Mouse (Mus musculus) right cerebral cortex, adult 18-20 months (tissue): ENCODE data around the gene Cep128.

ENCODE experiments used
- DNase-seq: peaks from one replicate; pipeline ENCODE4 v3.0.0; 2022; ENCODE audit warnings: mixed read lengths

Cep128 gene

GRCm38 (mm10) chr12:91171613-91172012, 212.6 kb downstream of the Cep128 start:
- DNase-seq: no peak

DNA sequence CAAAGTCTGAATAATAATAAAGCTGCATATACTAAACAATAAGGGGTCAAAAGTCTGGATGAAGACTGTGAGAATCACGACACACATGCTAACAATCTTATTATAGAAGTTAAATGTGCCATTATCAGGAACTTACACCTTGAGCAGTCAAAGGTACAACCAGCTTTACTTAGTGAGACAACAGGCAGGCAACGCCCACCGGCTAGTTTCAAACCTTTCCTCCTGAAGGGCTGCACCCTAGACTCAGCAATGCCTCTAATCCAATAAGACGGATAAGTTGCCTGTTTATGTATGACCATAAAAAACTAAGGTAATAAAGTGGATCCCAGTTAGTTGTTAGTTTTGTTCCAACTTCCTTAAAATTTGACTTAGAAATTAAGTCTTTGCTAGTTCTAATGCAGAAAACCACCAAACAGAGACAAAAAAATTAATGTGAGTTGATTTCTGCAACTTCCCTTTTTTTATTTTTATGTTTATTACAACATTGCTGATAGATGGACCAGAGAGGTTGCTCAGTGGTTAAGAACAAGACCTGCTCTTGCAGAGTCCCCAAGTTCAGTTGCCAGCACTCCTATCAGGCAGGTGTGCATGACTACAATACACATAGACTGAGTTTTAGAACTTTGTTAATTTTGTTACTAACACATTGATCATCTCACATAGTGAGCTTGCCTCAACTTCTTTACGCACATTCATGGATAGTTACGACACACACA, 223.0 kb downstream of the Cep128 start:
- DNase-seq: no peak

DNA sequence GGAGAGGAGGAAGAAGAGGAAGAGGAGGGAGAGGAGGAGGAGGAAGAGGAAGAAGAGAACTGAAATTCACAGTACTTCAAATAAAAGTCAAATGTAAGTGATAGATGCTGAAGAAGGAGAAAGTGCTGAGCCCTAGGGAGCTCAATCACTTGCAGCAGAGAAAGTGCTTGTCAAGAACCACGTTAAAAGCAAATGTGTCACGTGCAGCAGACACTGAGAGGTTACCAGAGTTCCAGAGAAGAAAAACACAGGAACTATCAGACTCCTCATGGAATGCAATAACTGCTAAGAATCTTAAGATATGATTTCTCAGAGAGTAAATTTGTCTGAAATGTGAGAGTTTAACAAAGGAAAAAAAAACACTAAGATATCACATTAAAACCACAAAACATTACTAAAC, 225.7 kb downstream of the Cep128 start:
- no peak for DNase-seq

- DNase-seq: no peak
These were observed 230.2 kb downstream of the Cep128 start for GRCm38 (mm10) chr12:91154052-91154451.

DNA sequence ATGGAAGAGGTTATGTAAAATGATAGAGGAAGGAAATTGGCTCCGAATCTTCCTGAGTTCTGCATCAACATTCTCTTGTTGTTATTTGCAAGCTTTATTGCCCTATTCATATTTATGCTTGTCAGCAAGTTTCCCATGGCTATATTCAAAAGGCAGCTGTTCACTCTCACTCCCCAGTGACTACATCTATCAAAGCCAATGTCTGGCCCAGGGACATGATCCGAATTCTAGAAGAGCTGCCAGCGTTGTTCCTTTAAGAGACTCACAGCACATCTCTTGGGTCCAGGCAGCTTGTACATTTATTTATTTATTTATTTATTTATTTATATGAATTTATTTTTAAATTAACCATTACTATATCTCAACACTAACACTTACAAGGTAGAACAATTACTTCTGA, 235.1 kb downstream of the Cep128 start:
- no peak for DNase-seq

DNA sequence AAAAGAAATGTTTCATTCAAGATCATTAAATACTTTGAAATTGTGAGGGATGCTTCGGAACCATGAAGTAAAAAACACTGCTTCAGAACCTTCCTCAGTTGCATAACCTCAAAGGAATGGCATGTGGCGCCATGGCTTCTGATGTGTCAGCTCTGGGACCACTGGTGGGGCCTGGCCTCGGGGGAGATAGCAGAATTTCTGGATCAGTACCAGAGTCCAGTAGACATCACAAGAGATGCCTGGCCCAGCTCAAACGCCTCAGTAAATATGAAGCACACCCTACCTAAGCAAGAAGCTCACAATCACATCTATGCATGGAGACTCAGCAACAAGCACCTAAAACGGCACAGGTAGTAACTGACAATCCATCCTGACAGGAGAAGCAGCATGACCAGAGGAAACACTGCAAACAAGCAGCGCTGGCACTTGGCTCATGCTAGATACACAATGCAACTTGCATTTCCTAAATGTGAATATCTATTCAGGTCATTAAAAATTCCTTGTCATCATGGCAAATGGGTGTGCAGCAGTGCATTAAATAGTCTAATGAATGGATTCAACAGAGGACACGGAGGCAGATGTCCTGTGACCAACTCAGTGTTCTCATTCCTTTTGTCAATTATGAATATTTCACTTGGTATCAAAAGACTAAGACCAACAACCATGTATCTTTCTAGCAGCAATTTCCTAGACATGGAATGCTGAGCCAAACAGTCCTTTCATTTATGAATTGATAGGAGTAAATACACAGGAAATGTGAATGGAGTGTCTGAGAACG, 249.3 kb downstream of the Cep128 start:
- DNase-seq: no peak

- no peak for DNase-seq
These were observed 269.2 kb downstream of the Cep128 start for GRCm38 (mm10) chr12:91115054-91115453.

- no peak for DNase-seq
These were observed 280.9 kb downstream of the Cep128 start for GRCm38 (mm10) chr12:91103316-91103715.

DNA sequence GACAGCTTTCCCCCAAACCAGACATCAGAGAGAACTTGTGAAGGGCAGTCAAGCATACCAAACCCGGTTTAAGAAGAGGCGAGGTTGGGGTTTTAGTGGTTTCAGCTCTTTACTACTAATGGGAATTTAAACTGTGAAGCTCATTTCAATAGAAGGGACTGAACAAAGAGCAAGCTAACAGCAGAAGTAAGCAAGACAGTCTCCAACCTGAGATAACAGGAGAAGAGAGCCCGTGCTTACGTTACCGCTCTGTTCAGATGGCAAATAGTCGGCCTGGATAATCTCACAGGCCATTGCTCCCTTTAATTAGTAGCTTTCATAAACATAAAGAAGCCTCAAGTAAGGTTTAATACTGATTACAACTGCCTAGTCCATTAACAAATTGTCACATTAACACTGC, 286.3 kb downstream of the Cep128 start:
- no peak for DNase-seq

DNA sequence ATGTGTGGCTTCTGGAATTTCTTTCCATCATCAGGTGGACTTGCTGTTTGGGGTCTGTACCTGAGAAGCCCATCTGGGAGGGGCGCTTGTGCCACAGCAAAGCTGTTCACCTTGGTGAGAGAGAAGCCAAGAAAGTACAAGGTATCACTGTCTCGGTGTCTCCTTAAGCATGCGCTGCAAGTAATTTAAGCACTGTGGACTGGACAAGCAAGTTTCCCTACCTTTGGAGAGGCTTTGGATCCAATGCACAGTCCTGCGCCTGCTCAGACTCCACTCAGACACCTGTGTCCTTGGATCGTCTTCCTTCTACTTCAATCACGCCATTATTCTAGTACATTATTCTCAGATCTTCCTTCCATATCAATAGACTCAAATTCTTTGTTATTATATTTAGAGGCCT, 288.0 kb downstream of the Cep128 start:
- DNase-seq: no peak

- peak; percentile 8 for DNase-seq
These were observed 295.9 kb downstream of the Cep128 start for GRCm38 (mm10) chr12:91088271-91088670.

DNA sequence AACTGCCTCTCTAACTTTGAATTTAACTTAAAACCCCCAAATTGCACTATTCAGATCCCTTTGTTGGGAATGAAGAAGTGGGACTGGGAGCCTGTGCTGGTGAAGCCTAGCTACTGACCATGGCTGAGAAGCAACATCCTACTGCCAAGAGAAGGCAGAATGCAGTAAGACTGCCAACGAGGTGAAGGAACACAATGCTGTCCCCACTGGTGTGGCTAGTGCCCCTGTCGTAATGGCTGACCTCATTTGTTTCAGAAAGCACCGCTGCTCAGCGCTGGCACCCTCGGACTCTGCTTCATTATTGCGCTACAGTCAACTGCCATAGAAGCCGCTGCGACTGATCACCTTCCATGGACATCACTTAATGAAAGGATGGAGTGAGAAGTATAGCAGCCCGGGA, 298.2 kb downstream of the Cep128 start:
- DNase-seq: peak; percentile 12

GRCm38 (mm10) chr12:91075600-91075999, 308.6 kb downstream of the Cep128 start:
- no peak for DNase-seq

- DNase-seq: no peak
These were observed 313.6 kb downstream of the Cep128 start for GRCm38 (mm10) chr12:91070551-91071045.

DNA sequence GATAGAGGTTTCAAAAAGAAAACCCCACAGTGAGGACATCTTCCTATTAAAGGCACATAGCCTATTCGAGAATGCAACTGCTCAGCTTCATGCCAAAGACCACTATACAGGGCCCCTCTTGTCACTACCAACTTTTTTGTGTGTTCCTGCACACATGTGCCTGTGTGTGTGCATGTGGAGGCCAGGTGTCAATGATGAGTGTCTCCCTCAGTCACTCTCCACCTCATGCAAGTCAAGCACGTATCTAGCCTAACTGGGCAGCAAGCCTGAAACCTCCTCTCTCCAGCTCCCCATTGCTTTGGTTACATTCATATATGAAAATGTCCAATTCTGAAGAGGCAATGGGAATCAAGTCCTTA, 317.1 kb downstream of the Cep128 start:
- no peak for DNase-seq

- no peak for DNase-seq
These were observed 317.7 kb downstream of the Cep128 start for GRCm38 (mm10) chr12:91066286-91067082.

DNA sequence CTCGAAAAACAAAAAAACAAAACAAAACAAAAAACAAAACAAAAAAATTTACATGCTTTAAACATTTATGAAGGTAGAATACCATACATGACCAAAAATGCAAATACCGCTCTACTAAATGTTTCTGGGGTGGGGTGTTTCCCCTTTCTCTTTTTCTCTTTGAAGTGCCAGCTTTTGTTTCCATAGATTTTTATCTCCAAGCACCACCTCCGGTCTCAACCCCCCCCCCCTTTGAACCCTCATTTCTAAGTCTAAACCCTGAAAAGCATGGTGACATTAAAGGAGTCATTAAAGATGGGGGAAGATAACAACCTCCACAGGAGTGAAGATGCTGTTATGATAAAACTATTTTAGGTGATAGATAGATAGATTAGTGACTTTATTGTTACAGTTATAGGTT, 318.8 kb downstream of the Cep128 start:
- DNase-seq: no peak

DNA sequence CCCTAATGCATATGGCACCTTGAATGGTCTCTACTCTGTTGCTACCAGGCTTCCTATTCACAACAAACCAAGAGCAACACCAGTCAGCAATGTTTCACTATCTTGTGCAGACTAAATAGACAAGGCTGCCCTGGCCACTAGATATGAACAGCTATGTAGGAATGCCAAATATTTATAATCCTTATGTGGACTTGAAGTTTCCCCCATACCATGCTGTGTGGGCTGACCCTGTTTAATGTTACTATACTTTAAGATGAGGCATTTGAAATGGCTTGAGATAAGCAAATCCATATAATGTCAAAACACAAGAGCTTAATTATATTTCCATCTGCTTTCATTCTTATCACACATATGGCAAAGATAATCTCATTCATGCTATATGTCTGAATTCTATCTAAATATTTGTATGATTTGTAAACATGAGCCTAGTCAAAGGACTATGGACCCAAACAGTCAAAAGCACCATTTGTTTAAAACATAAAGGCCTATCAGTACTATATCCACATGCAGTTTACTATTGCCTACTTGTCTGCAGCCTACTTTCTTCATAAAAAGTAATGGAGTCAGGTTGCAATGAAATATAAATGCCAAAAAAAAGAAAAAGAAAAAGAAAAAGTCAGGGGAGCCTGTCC, 319.7 kb downstream of the Cep128 start:
- no peak for DNase-seq

GRCm38 (mm10) chr12:91063337-91064015, 320.7 kb downstream of the Cep128 start:
- no peak for DNase-seq

DNA sequence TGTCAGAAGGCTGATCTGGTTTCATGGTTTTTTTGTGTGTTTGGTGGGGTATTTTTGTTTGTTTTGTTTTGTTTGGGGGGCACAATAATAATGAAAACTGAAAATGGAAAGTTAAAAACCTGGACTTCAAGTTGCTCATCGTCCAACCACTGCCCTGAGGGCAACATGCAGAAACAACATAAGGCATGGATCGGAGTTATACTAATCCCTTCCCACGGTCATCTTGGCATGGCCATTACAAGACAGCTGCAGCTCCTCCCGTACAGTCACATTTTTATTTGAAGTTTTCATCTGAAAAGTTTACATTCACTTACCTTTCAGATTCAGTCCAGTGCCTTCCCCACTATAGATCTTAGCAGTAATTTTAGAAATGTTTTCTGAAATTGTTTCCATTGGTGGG, 321.5 kb downstream of the Cep128 start:
- DNase-seq: no peak

DNA sequence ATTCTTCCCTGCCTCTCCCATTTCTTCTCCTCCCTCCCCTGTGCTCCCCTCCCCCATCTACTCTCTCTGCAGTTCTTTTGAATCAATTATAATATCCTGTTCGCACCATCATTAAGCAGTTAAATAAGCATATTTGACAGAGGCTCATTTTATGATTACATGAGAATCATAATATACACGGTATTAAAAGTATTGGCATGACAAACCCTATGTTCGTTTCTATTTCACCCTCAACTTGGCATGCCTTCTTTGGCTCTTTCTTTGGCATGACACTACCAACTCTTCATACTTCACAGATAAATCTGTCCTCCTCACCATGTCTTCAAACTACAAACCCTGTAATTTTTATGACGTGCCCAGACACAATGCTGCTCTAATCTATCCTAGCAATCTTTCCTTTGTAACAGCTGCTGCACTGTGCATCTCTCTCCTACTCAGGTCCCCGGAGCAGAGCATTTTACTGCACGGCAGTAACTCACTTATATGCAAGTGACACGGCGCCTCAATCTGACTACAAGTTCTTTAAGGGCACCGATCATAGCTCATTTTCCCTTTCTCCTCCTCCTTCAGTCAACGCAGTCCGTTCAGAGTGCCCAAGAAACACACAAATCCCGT, 324.4 kb downstream of the Cep128 start:
- DNase-seq: no peak

GRCm38 (mm10) chr12:91056885-91057284, 327.3 kb downstream of the Cep128 start:
- DNase-seq: no peak
